Mouse (Mus musculus) 3T3-L1 (cell line): Measurements from ENCODE around the gene Mmaa.
A peak's percentile ranks its signal among the peaks of the same experiment; 100 is the strongest.

Source experiments
- DNase-seq: peaks from one replicate; pipeline ENCODE4 v3.0.0-alpha.2; 2015; ENCODE audit warnings: low read depth, low spot score

The Mmaa gene

GRCm38 (mm10) chr8:79288681-79289080 lies 6.1 kb downstream of the Mmaa start:
- no peak for DNase-seq

DNA sequence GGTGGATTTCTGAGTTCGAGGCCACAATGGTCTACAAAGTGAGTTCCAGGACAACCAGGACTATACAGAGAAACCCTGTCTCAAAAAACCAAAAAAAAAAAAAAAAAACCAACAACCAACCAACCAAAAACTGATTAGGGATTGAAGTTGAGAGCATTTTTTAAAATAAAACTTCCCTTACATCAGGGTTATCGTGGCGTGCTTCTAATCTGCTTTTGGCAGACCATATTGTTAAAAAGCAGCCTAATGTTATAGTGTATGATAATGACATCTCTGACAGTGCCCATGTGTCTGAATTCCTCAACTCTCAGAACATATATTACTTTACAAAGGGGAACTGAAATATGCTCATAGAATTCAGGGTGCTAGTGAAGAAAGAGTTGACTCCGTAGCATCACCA lies 6.5 kb downstream of the Mmaa start:
- DNase-seq, result no peak

GRCm38 (mm10) chr8:79286424-79286823 lies 8.3 kb downstream of the Mmaa start:
- peak; percentile 31 for DNase-seq

DNA sequence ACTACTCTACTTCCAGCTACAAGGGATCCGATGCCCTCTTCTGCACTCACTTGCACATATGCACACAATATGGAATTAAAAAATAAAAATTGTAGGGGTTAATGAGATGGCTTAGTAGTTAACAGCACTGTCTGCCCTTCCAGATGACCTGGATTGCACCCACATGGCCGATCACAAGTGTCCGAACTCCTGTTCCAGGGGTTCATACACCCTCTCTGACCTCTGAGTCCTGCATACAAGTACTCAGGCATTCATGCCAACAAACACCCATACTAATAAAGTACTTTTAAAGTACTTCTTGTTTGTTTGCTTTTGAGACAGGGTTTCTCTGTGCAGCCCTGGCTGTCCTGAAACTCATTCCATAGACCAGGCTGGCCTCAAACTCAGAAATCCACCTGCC lies 10.1 kb downstream of the Mmaa start:
- DNase-seq, result no peak

GRCm38 (mm10) chr8:79281376-79281890 lies 13.3 kb downstream of the Mmaa start:
- peak; percentile 69 for DNase-seq

DNA sequence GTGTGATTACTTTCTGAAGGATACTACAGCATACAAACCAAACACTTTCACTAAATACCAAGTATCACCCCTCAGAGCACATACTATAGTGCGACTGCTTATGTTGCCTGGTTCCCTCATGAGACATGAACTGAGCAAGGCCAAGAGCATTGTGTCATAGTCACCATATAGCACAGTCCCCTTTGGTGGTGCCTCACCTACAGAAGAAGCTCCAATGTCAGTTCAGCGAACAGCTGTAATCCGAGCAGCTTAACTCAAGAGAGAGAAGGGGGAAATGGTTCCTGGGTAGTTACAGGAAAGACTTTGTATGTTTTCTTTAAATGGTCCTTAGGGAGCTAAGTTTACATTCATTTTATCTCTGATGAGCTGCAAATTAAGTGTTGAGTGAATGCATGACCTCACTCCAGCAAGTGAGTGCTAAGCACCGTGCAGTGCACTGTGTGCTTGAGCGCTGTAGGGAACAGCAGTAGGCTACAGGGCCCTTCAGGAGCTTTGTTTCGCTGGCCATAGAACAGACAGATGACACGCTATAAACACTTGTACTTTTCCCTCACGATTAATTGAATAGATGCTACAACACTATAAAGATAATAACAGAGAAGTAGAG lies 17.4 kb downstream of the Mmaa start:
- DNase-seq, result no peak

- DNase-seq, result no peak
Observed at GRCm38 (mm10) chr8:79274940-79275339, 19.8 kb downstream of the Mmaa start.

GRCm38 (mm10) chr8:79273776-79274175 lies 21.0 kb downstream of the Mmaa start:
- DNase-seq, result no peak

GRCm38 (mm10) chr8:79272676-79273075 lies 22.1 kb downstream of the Mmaa start:
- no peak for DNase-seq

DNA sequence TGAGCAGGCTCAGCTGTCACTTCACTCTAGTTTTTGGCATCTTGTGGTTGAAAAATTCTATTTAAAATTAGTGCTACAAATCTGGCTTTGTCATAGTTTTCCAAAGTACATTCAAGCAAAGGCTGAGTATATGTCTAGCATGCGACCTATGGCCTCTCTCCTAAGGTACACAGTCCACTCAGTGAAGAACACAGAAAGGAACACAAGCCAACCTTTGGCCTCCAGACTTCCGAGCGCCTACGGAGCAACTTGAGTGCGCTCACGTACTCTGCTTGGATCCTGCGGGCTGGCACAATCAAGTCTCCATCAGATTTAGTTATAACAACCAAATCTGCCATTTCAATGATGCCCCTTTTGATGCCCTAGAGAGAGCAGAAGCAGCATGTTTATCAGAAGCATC lies 25.8 kb downstream of the Mmaa start:
- no peak for DNase-seq

DNA sequence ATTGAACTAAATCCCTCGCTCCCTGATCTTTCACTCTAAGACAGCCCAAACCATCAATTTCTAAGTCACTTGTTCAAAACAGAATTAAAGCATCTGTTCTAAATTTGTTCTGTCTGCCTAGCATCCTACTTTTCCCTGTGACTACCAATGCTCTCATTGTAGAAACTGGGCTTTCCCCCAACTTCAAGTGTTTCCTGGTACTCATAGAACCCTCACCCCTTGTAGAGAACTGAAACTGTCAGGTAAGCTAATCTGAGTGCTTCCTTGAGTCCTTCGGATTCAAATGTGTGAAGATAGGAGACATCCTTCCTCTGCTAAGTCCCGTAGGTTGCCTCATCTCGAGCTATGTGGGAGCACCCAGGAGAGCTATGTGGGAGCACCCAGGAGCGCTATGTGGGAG lies 32.8 kb downstream of the Mmaa start:
- DNase-seq, result no peak

DNA sequence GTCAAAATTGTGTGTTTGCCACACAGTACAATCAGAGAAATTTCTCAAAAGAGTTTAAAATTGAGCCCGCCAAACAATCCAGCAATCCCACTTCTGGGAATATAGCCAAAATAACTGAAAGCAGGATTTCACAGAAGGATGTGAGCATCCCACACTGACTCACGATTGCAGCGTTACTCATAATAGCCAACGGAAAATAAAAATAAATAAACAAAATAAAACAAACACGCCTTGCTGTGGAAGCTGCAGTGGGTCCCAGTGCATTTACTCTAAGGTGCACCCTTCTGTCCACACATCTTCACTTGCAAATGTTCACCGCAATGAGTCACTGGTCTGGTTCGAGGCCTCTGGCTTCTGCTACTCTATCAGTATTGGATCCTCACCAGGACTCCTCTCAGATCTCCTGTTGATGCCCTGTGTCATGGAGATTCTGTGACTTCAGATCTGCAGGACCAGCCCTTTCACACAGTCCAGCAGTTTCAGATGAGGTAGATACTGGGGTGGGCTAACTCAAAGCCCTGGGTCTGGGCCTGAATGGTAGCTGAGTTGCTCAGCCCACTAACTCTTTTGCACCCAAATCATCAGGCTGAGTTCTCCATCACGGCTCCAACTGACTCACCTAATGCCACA lies 38.5 kb downstream of the Mmaa start:
- peak; percentile 87 for DNase-seq

DNA sequence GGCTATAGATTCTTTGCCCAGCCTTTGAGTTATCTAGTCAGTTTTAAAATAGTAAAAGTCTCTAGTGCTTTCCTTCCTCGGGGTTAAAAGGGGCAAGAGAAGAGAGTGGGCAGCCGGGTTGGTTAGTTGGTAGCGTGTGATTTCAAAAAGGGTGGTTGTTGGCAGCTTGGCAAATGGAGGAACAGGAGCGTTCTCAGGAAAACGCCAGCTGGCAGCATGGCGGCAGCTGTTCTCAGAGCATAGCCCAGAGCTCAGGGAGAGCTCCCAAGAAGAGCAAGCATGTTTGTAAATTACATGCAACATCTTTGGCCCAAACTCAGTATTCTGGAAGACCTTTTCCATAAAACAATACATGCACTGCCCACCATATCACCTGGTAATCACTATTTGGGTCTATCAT lies 41.0 kb downstream of the Mmaa start:
- no peak for DNase-seq

- DNase-seq, result no peak
Observed at GRCm38 (mm10) chr8:79248470-79248869, 46.3 kb downstream of the Mmaa start, which contains the start of gene 1700011L22Rik. Gene 1700011L22Rik, minus strand, starts transcription at chr8:79248570.

GRCm38 (mm10) chr8:79243422-79243821 lies 51.3 kb downstream of the Mmaa start:
- DNase-seq, result peak; percentile 44

DNA sequence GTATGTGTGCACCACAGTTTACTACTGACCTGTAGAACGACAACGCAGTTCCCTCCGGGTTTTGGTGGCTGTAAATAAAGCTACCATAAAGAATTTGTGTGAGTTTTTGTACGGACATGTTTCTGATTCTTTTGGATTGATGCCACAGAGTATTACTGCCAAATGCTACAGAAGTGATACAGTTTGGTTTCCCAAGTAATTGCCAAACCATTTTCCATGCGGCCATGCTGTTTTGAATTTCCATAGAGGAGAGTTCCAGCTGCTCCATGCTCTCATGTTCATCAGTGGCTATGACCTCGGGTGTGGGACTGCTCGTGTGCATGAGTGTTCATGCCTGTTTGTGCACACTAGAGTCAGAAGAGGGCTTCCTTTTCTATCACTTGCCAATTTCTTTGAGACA lies 54.7 kb downstream of the Mmaa start:
- DNase-seq, result no peak

- DNase-seq, result no peak
Observed at GRCm38 (mm10) chr8:79239320-79239719, 55.4 kb downstream of the Mmaa start.

- no peak for DNase-seq
Observed at GRCm38 (mm10) chr8:79229266-79229888, 65.4 kb downstream of the Mmaa start.

- DNase-seq, result peak; percentile 90
Observed at GRCm38 (mm10) chr8:79227916-79228315, 66.8 kb downstream of the Mmaa start.

DNA sequence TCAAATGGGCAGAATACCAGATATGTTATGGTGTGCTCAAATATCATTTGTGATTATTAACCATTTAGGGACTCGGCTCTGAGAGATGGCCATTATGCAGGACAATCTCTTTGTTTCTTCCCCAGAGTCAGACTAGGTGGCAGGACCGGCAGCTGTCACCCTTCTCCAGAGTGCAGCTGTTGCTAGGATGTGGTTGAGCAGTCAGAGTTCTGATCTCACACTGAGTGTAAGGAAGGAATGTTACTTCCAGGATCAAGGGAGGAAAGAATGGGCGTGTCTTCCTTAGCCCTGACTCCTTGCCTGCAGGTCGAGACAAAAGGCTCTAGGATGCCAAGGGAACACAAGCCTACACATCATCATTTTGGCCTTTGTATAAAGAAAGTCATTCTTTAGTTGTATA lies 67.5 kb downstream of the Mmaa start:
- DNase-seq, result peak; percentile 61

DNA sequence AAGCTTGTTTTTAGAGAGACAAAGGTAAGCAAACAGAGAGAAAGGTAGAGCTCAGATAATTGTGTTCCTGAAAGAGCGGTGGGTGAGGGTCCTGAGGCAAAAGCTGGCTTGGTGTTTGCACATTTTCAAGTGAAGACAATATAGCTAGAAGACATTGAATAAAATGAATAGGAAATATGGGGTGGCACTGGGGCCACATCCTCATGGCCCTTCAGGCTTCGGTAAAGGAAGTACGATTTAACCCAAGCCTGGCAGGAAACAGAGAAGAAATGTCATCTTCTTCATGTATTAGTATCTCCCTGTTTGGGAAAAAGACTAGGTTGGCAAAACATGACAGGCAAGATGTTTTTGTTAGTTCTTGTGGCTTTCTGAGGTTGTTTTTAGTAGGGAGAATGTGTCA lies 68.7 kb downstream of the Mmaa start:
- no peak for DNase-seq

- no peak for DNase-seq
Observed at GRCm38 (mm10) chr8:79225586-79225985, 69.2 kb downstream of the Mmaa start.

- no peak for DNase-seq
Observed at GRCm38 (mm10) chr8:79224363-79224762, 70.4 kb downstream of the Mmaa start.
